Mouse (Mus musculus) kidney, postnatal 0 days (tissue): ENCODE measurements around the gene Sept9. TPM values are rescaled to one million over a fixed set of nuclear protein-coding genes. Genes with fewer than 3 reads are reported as not detected.

Source experiments
- ATAC-seq: fragments of 200-750 bp; cut with Nextera tagmentation; replicated peaks from 2 replicates; pipeline ENCODE4 v1.8.0; 2017; ENCODE audit warnings: low read depth, moderate number of reproducible peaks, moderate TSS enrichment, moderate library complexity; ENCODE audit not compliant: low FRiP score
- DNase-seq: peaks from one replicate; pipeline ENCODE4 v3.0.0-alpha.2; 2016; ENCODE audit warnings: low spot score
- H3K27ac ChIP-seq: fragments of 300-500 bp; sonication (generic); 2 replicates; pipeline ENCODE4 v1.5.1; 2014; ENCODE audit warnings: mild to moderate bottlenecking
- H3K27me3 ChIP-seq: fragments of 300-500 bp; sonication (generic); 2 replicates; pipeline ENCODE4 v1.6.1; 2014; ENCODE audit warnings: low read length, mixed read lengths; ENCODE audit not compliant: insufficient read depth
- H3K36me3 ChIP-seq: fragments of 300-500 bp; sonication (generic); 2 replicates; pipeline ENCODE4 v1.6.1; 2014; ENCODE audit warnings: low read length, mixed read lengths; ENCODE audit not compliant: insufficient read depth
- H3K4me1 ChIP-seq: fragments of 300-500 bp; sonication (generic); replicated peaks from 2 replicates; pipeline ENCODE4 v1.6.1; 2014; ENCODE audit warnings: antibody characterized with exemption, low read length, mixed read lengths; ENCODE audit not compliant: insufficient read depth
- H3K4me2 ChIP-seq: fragments of 300-500 bp; sonication (generic); 2 replicates; pipeline ENCODE4 v1.6.1; 2014; ENCODE audit warnings: mild to moderate bottlenecking, low read length, moderate library complexity, mixed read lengths
- H3K4me3 ChIP-seq: fragments of 300-500 bp; sonication (generic); replicated peaks from 2 replicates; pipeline ENCODE4 v1.5.1; 2014; ENCODE audit warnings: low read depth, low read length
- H3K9ac ChIP-seq: fragments of 300-500 bp; sonication (generic); 2 replicates; pipeline ENCODE4 v1.6.1; 2014; ENCODE audit warnings: low read depth, low read length
- H3K9me3 ChIP-seq: fragments of 300-500 bp; sonication (generic); replicated peaks from 2 replicates; pipeline ENCODE4 v1.6.1; 2016; ENCODE audit warnings: low read length, inconsistent platforms, mixed read lengths
- CTCF ChIP-seq: IDR thresholded peaks from 2 replicates; pipeline ENCODE4 v1.5.1; 2016; ENCODE audit warnings: antibody characterized with exemption, low read depth, mild to moderate bottlenecking, moderate library complexity
- WGBS: fragments of 180-500 bp; shearing (Covaris S2); extraction: QIAGEN DNeasy Blood & Tissue Kit; methylation state at CpG from one replicate; pipeline ENCODE4 v1.1.7; 2014; 5-methylcytosine and 5-hydroxymethylcytosine counted together
- polyA plus RNA-seq: library from polyadenylated mRNA; unstranded; fragments of >200 nt; fragmentation: Nextera tagmentation; extraction: Ambion mirVana; gene quantifications from 2 replicates; pipeline ENCODE4 v1.2.1, GENCODE M21; 2015

The Sept9 gene
- polyA plus RNA-seq, 1 experiment from 2014 or later = 71.2 TPM

DNA sequence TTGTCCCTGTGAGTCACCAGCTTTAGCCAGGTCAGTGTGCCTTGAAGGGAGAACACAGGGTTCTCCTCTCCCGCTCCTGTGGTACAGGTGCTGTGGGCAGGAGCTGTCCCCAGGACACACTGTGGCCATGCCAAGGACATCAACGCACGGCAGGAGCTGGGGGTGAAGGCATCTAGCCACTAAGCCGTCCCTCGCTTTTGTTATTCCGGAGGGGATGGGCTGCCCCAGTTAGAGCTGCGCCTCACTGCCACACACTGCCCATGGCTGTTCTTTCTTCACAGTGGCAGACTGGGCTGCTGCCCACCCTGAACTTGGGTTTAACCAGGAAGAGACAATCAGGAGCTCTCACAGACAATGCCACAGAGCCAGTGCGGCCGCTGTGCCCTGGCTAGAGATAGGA, 36.4 kb upstream of the Sept9 start:
- Histone ChIP-seq H3K36me3 (0 out of 2 replicates have a peak, but pooled peaks cover 4% of the 10 kb centered on the region), H3K9ac (no peak overlapping the region), H3K4me1 (no peaks in the 10 kb centered on the region), H3K27me3 (no peaks in the 10 kb centered on the region), H3K9me3 (no peaks in the 10 kb centered on the region), H3K27ac (no peak overlapping the region), H3K4me3 (no peak overlapping the region), H3K4me2 (no peak overlapping the region)
- DNase-seq (no peak), ATAC-seq (no peak)
- WGBS = 82% methylated on average over 9 of the region's 9 CpGs
- no peak for TF ChIP-seq CTCF

DNA sequence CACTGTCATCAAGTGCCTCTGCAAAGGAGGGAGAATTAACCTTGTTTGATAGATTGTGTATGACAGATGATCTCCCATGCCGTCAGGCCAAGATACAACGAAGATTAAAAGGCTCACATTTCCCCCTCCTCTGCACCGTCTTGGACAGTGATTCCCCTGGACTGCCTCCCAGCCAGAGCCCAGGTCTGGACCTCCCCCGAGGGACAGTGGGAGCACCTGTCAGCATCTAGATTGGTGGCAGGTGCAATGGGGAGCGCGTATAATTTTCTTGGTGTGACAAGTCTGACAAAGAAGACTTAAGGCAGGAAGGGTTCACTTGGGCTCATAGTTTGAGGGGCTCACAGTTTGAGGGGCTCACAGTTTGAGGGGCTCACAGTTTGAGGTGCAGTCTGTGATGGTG, 35.7 kb upstream of the Sept9 start:
- Histone ChIP-seq H3K4me3 (no peak overlapping the region), H3K4me1 (no peaks in the 10 kb centered on the region), H3K27me3 (no peaks in the 10 kb centered on the region), H3K4me2 (no peak overlapping the region), H3K27ac (no peak overlapping the region), H3K9ac (no peak overlapping the region), H3K36me3 (no peaks in the 10 kb centered on the region), H3K9me3 (no peaks in the 10 kb centered on the region)
- ATAC-seq = no peak
- no peak for TF ChIP-seq CTCF
- no peak for DNase-seq
- 65% methylated on average over 6 of the region's 6 CpGs for WGBS

DNA sequence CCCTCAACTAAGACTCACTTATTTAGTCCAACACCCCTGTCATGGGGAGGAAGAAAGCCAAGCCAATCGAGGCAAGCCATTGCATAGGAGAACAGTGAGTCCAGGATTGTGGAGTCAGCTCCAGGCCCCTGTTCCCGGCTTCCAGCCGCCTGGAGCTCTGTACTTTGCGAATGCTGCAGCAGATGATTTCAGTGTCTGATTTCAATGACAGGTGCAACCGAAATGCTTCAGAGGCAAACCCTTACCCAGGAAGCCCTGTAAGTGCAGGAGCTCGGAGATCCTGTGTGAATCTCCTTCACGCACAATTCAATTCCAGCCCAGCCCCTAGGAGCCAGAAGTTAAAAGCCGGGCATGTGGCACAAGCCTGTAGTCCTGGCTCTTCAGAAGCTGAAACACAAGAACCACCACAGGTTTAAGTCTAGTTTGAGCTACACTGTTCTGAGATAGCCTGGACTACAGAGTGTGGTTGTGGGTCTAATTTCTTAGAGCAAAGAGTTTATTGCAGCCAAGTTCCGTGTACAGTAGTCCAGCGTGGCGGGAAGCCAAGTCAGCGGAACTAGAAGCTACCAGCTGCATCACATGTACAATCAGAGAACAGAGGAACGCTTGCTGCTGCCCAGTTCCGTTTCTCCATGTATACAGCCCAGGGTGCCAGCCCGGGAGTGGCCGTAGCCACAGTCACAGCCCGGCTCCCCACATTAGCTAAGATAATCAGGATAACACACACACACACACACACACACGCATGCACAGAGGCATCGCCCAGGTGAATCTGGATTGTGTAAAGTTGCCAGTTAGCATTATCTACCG, 31.0 kb upstream of the Sept9 start:
- H3K27me3 ChIP-seq = no peaks in the 10 kb centered on the region
- H3K4me1 ChIP-seq = no peaks in the 10 kb centered on the region
- no peak for DNase-seq
- no peaks in the 10 kb centered on the region for H3K36me3 ChIP-seq
- H3K27ac ChIP-seq = no peak overlapping the region
- no peak overlapping the region for H3K4me2 ChIP-seq
- no peak for TF ChIP-seq CTCF
- H3K9ac ChIP-seq = no peak overlapping the region
- H3K9me3 ChIP-seq = no peaks in the 10 kb centered on the region
- H3K4me3 ChIP-seq = no peak overlapping the region
- 76% methylated on average over 20 of the region's 20 CpGs for whole genome bisulfite sequencing
- ATAC-seq = no peak

DNA sequence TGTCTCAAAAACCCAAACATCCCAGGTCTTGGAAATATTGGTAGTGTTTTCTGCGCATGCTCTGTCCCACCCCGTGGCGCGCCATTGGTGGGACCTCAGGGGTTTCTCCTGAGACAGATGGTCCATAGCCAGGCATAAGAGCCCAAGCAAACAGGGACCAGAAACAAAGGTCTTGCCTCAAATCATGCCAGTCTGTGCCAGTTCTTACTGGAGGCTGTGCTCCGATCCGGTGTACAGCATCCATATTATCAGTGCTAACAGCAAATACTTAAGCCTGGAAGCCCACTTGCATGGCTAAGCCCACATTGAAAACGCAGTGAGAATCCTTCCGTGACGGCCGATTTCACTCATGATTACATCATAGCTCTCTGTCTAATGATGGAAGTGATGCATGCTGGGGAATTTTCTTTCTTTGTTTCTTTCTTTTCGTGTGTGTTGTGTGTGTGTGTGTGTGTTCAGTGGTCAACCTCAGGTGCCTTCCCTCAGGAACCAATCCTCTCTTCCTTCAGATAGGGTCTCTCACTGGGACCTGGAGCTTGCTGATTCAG, 30.3 kb upstream of the Sept9 start:
- no peak for DNase-seq
- Histone ChIP-seq H3K36me3 (no peaks in the 10 kb centered on the region), H3K9me3 (no peaks in the 10 kb centered on the region), H3K4me3 (no peak overlapping the region), H3K9ac (no peak overlapping the region), H3K27ac (no peak overlapping the region), H3K4me1 (no peaks in the 10 kb centered on the region), H3K4me2 (no peak overlapping the region), H3K27me3 (no peaks in the 10 kb centered on the region)
- no peak for TF ChIP-seq CTCF
- no peak for ATAC-seq
- 92% methylated on average over 11 of the region's 11 CpGs for WGBS

DNA sequence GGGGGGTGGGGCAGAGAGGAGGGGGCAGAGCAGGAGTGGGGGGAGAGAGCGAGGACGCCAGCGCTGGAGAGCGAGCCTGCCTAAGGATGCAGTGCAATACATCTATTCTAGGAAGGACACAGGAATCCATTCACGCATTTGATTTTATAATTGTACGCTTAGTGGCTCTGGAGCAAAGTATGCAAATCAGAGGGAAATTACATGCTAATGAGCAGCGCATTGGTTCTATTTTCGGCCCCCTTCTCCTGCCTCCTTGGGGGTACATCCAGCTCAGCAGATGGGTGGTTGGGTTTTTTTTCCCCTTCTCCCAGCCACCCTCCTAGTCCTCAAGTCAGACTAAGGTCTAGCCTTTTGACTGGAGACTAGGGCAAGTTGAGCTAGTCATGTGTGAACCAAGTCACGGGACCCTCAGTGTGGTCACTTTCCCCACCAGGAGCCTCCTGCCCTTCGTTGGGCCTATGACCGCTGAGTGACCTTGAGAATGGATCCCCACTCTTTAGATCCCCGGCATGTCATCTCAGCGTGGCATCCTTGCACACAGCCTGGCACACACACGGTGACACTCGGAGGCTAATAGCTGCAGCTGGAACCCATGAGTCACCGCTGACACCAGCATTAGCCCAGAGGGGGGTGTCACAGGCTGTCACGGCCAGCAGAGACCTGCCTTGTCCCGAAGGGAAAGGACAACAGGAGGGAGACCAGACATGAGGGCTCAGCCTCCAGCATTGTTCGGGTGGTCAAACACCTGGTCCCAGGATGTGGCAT, 29.5 kb upstream of the Sept9 start:
- 93% methylated on average over 19 of the region's 19 CpGs for WGBS
- no peaks in the 10 kb centered on the region for H3K4me1 ChIP-seq
- no peak overlapping the region for H3K4me3 ChIP-seq
- no peak overlapping the region for H3K9ac ChIP-seq
- DNase-seq (no peak), ATAC-seq (no peak)
- no peaks in the 10 kb centered on the region for H3K9me3 ChIP-seq
- H3K36me3 ChIP-seq = no peaks in the 10 kb centered on the region
- no peak overlapping the region for H3K4me2 ChIP-seq
- no peaks in the 10 kb centered on the region for H3K27me3 ChIP-seq
- no peak for TF ChIP-seq CTCF
- H3K27ac ChIP-seq = no peak overlapping the region

DNA sequence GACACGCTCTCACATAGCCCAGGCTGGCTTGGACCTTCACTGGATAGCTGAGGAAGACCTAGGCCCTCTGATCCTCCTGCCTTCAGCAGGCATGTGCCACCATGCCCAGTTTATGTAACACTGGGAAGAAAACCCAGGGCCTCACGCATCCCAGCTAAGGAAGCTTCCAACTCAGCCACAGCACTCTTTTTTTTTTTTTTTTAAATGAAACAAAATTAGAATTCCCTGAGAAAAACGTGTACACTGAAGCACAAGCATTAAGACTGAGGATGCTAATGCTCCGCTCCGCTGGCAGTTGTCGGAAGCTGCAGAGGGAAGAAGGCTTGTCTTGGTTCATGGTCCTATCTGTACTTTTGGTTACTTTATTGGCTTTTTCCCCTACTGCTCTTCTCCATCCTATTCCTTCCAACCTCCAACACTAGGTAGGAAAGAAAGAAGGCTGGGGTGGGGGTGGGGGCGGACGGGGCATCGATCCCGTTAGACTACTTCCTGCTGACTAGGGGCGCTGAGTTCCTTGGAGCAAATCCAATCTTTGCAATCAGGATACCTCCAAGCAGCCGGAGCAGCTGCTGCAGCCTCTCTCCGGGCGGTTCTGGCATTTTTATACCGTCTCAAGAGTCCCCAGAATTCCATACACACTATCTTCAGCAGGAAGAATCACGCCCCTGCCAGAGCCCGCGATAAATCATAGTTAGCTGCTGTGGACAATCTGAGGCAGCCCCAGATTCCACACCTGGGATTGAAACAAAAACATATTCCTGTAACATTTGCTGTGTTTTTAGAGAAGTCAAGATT, 25.2 kb upstream of the Sept9 start:
- DNase-seq = peak; percentile 80
- 25% methylated on average over 18 of the region's 18 CpGs for WGBS

More for the DNA sequence above, 25.2 kb upstream of the Sept9 start:
- H3K4me1 ChIP-seq = no peaks in the 10 kb centered on the region; the same call in 1 of the 2 replicates
- H3K9ac ChIP-seq = peak overlapping the region; percentile 0; the same call in 1 of the 2 replicates
- ATAC-seq = no peak
- peak overlapping the region; percentile 24; the same call in 1 of the 2 replicates for H3K4me3 ChIP-seq
- H3K27me3 ChIP-seq = no peaks in the 10 kb centered on the region
- H3K27ac ChIP-seq = peak overlapping the region; percentile 55
- no peaks in the 10 kb centered on the region for H3K9me3 ChIP-seq
- no peaks in the 10 kb centered on the region for H3K36me3 ChIP-seq
- H3K4me2 ChIP-seq = peak overlapping the region; percentile 47
- TF ChIP-seq CTCF = no peak
